Mouse (Mus musculus) kidney, postnatal 25 days (tissue): ENCODE results near the gene Tmem176a.

Source experiments
- DNase-seq, 2 experiments: peaks; one replicate each; pipeline ENCODE4 v3.0.0; 2021; ENCODE audit warnings: mixed read lengths in 2 of 2

The Tmem176a gene

GRCm38 (mm10) chr6:48840371-48840969 is at the start of gene Tmem176a:
TSS of gene Tmem176a (plus strand) at chr6:48840919.
- DNase-seq, result peak; percentile 73 to 77

GRCm38 (mm10) chr6:48801897-48802296 is 38.8 kb upstream of the Tmem176a start:
- DNase-seq, result no peak

GRCm38 (mm10) chr6:48803406-48804051 is 37.2 kb upstream of the Tmem176a start:
- no peak for DNase-seq

GRCm38 (mm10) chr6:48804346-48804745 is 36.4 kb upstream of the Tmem176a start:
- peak; percentile 58 to 78 for DNase-seq

- DNase-seq, result no peak
Measured at GRCm38 (mm10) chr6:48806746-48807145, 34.0 kb upstream of the Tmem176a start.

- no peak for DNase-seq
Measured at GRCm38 (mm10) chr6:48809494-48810219, 31.1 kb upstream of the Tmem176a start.

- DNase-seq, result no peak
Measured at GRCm38 (mm10) chr6:48815013-48815412, 25.7 kb upstream of the Tmem176a start.

- peak; percentile 85 to 90 for DNase-seq
Measured at GRCm38 (mm10) chr6:48817815-48818214, 22.9 kb upstream of the Tmem176a start.

- DNase-seq, result peak; percentile 40 to 51
Measured at GRCm38 (mm10) chr6:48821991-48822785, 18.5 kb upstream of the Tmem176a start.

- peak; percentile 65 to 80 for DNase-seq
Measured at GRCm38 (mm10) chr6:48825016-48825415, 15.7 kb upstream of the Tmem176a start.

- DNase-seq, result no peak
Measured at GRCm38 (mm10) chr6:48828976-48829375, 11.7 kb upstream of the Tmem176a start.

DNA sequence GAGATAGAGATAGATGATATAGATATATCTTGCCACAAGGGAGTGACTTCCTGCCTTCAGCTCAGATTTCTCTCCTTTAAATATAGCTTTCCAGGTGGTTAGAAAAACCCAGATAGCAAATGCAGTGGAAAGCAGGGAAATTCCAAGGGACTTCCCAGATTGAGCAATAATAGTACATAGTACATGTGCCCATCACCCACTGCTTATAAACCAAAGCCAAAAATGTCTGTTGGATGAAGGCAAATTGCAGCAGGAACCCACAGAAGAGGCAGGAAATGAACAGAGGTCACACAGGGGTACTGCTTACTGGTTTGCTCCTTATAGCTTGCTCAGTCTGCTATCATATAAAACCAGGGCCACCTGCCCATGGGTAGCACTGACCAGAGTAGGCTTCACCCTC is 11.1 kb upstream of the Tmem176a start:
- no peak for DNase-seq

- no peak for DNase-seq
Measured at GRCm38 (mm10) chr6:48830241-48830640, 10.5 kb upstream of the Tmem176a start.

DNA sequence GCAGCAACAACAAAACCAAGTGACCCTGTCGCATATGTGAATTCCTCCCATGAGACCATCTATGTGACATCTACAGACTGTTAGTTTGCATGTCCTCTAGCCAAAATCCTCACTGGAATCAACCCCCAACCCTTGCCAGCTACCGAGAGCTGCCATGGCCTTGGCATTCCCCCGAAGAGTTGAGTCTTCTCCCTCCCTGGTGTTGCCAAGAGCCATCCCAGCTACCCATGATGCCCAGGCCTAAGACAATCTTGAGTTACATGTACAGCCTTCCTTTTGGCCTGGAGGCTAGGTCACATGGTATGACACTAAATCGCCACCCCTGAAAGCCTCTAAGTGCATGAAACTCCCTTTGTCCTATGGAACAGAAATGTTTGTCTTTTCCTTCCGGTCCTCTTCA is 9.6 kb upstream of the Tmem176a start:
- no peak for DNase-seq

DNA sequence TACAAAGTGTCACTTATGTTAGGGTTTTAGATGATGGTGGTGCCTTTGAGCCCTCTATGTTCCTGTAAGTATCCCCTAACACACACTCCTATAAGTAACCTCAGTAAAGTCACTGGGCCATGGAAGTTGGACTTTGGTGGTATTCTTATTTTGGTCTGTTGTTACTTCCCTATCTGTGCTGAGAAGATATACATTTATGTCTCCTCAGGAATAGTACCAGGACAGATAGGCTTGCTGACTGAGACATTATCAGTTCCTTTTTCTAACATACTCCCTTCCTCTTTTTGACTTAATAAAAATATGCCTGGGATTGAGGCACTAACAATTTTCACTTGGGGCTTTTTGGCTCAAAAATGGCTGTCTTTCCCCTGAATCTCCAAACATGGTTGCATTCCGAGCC is 8.3 kb upstream of the Tmem176a start:
- no peak for DNase-seq

- no peak for DNase-seq
Measured at GRCm38 (mm10) chr6:48833515-48833914, 7.2 kb upstream of the Tmem176a start.

DNA sequence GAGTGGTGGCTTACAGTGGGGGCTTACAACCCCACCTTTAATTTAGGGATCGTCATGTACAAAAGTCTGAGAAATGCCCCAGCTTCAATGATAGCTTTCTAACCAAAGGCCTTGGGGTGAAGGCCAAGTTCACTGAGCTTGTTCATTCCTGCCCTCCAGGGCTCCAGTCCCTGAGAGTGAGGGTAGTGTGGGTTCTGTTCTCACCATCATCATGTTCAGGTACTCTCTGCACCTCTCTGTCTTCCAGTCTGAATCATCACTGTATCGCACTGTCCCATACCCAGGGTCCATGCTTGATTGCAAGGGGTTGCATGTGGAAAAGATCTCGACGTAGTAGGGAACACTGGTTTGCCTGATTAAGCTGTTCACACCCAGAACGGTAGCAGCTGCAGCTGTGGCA is 5.5 kb upstream of the Tmem176a start:
- DNase-seq, result no peak

DNA sequence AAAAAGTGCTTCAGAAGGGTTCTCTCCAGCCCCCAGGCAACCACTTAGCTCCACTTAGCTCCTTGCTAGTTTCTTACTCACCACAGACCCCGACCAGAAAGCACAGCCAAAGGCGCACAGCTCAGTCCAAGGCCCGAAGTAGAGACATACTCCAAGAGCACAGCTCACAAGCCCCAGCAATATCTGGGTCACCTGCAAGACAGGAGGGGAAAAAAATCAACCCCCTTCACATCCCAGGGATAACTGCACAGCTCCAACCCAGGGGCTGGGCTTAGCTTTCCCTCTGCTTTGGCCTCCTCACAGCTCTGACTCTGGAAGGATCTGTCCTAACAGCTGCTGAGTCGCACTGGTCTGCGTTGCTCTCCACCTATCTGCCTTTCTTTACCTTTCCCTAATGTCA is 4.6 kb upstream of the Tmem176a start:
- DNase-seq, result no peak

DNA sequence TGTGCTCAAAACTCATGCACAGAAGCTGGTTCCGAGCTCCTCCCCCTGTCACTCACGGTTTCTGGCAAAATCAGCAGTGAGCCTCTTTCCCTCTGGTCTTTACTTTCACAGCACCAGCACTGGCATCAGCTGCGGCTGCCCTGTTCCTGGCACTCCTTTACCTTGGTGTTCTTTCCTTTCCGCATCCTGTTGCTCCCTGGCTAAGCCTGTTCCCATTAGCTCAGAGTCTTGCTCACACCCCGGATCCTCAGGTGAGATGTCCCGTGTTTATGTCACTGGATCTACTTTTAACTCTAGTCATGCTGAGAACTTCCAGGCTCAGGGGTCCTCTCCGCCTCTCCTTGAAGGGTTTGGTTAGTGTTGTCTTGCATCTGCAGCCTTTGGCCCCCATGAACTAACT is 3.2 kb upstream of the Tmem176a start:
- peak in 1 of 2 experiments; percentile 28 for DNase-seq

DNA sequence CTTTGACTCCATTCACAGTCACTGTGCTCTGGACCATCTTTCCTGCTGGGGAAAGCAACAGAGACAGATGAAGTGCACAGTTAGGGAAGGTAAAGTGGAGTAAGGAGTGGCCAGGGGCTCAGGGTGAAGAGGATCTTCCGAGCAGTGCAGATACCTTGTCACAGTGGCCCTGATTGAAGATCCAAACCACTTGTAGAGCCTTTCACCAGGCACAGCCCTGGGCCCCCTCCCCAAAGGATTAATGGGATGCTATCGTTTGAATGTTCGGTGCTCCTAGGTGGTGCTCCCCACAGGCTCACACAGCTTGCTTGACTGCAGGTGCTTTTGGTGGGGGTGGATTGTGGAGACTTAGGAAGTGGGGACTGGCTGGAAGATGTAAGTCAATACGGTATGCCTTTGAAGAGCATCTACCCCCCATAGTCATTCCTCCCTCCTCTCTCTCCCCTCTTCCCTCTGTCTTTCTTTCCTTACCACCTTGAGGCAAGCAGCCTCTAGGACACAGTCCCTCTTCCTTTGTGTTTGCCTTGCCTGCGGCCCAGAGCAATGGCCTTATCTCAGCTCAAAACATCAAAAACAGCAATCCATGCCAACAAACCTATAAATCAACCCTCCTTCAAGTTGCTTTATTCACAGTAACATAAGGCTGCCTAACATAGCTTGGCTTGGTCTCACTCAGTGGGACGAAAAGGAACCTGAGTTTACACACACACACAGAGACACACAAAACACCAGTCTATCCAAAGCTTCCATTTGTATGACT is 2.2 kb upstream of the Tmem176a start:
- DNase-seq, result peak in 1 of 2 experiments; percentile 20

GRCm38 (mm10) chr6:48840973-48841625 is 380 bp downstream of the Tmem176a start, which contains the start of gene Tmem176b:
TSS of gene Tmem176b (minus strand) at chr6:48841496.
- DNase-seq, result peak; percentile 99 to 100
